Comparison of ENCODE assay signal across 18 mouse cellular contexts in genomic region chr8:125407672-125408071, GRCm38 (mm10).
DNase-seq lines count a peak whose midpoint lies in the region; ATAC-seq lines count a peak whose summit lies in the region.
"Had no signal": no experiment of that assay in that cellular context is flagged by ENCODE, and none has a peak within 500 bp of the region (broad histone marks: within the 10 kb centered on the region; RNA-seq: fewer than 3 reads in every experiment).

No protein-coding gene starts in this region.

- peaks cover 39% of the 10 kb centered on the region for H3K4me1 ChIP-seq in heart, embryonic 13.5 days
- H3K4me1 ChIP-seq in hindbrain, embryonic 11.5 days (replicated peaks; ENCODE audit: control insufficient read depth, insufficient read depth, low read length) = no peaks in the 10 kb centered on the region
- H3K4me1 ChIP-seq in midbrain, embryonic 14.5 days (ENCODE audit: control insufficient read depth, insufficient read depth, low read length) = peaks cover 13% of the 10 kb centered on the region; the same call in 1 of the 2 replicates
- H3K4me1 ChIP-seq: forebrain, embryonic 15.5 days had no signal

- DNase-seq in heart, postnatal 25 days (ENCODE audit: low spot score) = no peak
- peak; percentile 45 for DNase-seq in brain, adult 2 months (ENCODE audit: low read depth, low spot score)
- DNase-seq in hindbrain, embryonic 11.5 days (ENCODE audit: low spot score) = peak; percentile 28
- peak; percentile 59 for DNase-seq in midbrain, embryonic 14.5 days
- no peak for DNase-seq in kidney, postnatal 10 days
- DNase-seq in kidney, adult 9 months = no peak
- no peak for DNase-seq in liver
- DNase-seq: cerebellum, adult 2 months; gastrocnemius, postnatal 10 days; kidney, postnatal 14 days; layer of hippocampus, adult 9-11 months; thymus, adult 2 months had no signal

- intact Hi-C loops in heart, postnatal 25 days (cut with DNase I) = no loop called here

- no peak for ATAC-seq in heart, embryonic 13.5 days (ENCODE audit: extremely low read depth, insufficient number of reproducible peaks, low FRiP score, low TSS enrichment)
- ATAC-seq in hindbrain, embryonic 11.5 days (ENCODE audit: low FRiP score) = no peak
- peak; percentile 31; the same call in 1 of the 2 replicates for ATAC-seq in midbrain, embryonic 14.5 days (ENCODE audit: low FRiP score, low TSS enrichment)
- ATAC-seq: forebrain, embryonic 15.5 days; intestine, embryonic 16.5 days; liver, embryonic 12.5 days had no signal

- H3K4me3 ChIP-seq in heart, embryonic 13.5 days = no peak overlapping the region
- H3K4me3 ChIP-seq in hindbrain, embryonic 11.5 days (ENCODE audit: low read depth, low read length) = no peak overlapping the region
- H3K4me3 ChIP-seq in midbrain, embryonic 14.5 days (replicated peaks; ENCODE audit: low read depth, low read length) = no peak overlapping the region
- H3K4me3 ChIP-seq: forebrain, embryonic 15.5 days; heart, embryonic 15.5 days; liver, embryonic 12.5 days; lung, embryonic 15.5 days had no signal

- H3K4me2 ChIP-seq in heart, embryonic 13.5 days = no peak overlapping the region
- no peak overlapping the region for H3K4me2 ChIP-seq in hindbrain, embryonic 11.5 days (replicated peaks; ENCODE audit: low read depth, low read length)
- H3K4me2 ChIP-seq in midbrain, embryonic 14.5 days (ENCODE audit: low read length) = no peak overlapping the region
- H3K4me2 ChIP-seq: forebrain, embryonic 15.5 days; heart, embryonic 15.5 days; liver, embryonic 12.5 days; lung, embryonic 15.5 days had no signal

- no peak overlapping the region for H3K27ac ChIP-seq in heart, embryonic 13.5 days (replicated peaks)
- no peak overlapping the region for H3K27ac ChIP-seq in hindbrain, embryonic 11.5 days (ENCODE audit: low read depth, low read length)
- H3K27ac ChIP-seq in midbrain, embryonic 14.5 days (replicated peaks; ENCODE audit: low read depth, low read length) = 0 out of 2 replicates have a peak overlapping the region, but pooled peaks have one; percentile 13
- H3K27ac ChIP-seq: forebrain, embryonic 15.5 days; liver, embryonic 12.5 days; lung, embryonic 15.5 days had no signal

- peaks cover 14% of the 10 kb centered on the region for H3K9me3 ChIP-seq in heart, embryonic 13.5 days
- H3K9me3 ChIP-seq in hindbrain, embryonic 11.5 days (ENCODE audit: control insufficient read depth, low read length) = no peaks in the 10 kb centered on the region
- H3K9me3 ChIP-seq in midbrain, embryonic 14.5 days (ENCODE audit: control insufficient read depth, low read length) = no peaks in the 10 kb centered on the region; the same call in 1 of the 2 replicates
- H3K9me3 ChIP-seq: forebrain, embryonic 15.5 days; lung, embryonic 15.5 days had no signal

- WGBS in heart, embryonic 13.5 days = 38% methylated on average over 9 of the region's 9 CpGs
- 33% methylated on average over 9 of the region's 9 CpGs for WGBS in hindbrain, embryonic 11.5 days
- 17% methylated on average over 9 of the region's 9 CpGs for WGBS in midbrain, embryonic 14.5 days

- peak overlapping the region; percentile 54 for H3K9ac ChIP-seq in heart, embryonic 13.5 days
- no peak overlapping the region for H3K9ac ChIP-seq in hindbrain, embryonic 11.5 days (ENCODE audit: low read depth, low read length)
- no peak overlapping the region for H3K9ac ChIP-seq in midbrain, embryonic 14.5 days (replicated peaks; ENCODE audit: low read length)
- H3K9ac ChIP-seq: forebrain, embryonic 15.5 days; heart, embryonic 15.5 days; liver, embryonic 12.5 days; lung, embryonic 15.5 days had no signal

- no peaks in the 10 kb centered on the region for H3K27me3 ChIP-seq in heart, embryonic 13.5 days (replicated peaks)
- no peaks in the 10 kb centered on the region for H3K27me3 ChIP-seq in hindbrain, embryonic 11.5 days (ENCODE audit: control insufficient read depth, insufficient read depth, low read length)
- H3K27me3 ChIP-seq in midbrain, embryonic 14.5 days (ENCODE audit: control insufficient read depth, insufficient read depth, low read length) = no peaks in the 10 kb centered on the region
- H3K27me3 ChIP-seq: forebrain, embryonic 15.5 days; heart, embryonic 15.5 days; liver, embryonic 12.5 days; lung, embryonic 15.5 days had no signal

- 0 out of 2 replicates have a peak, but pooled peaks cover 2% of the 10 kb centered on the region for H3K36me3 ChIP-seq in heart, embryonic 13.5 days
- no peaks in the 10 kb centered on the region for H3K36me3 ChIP-seq in hindbrain, embryonic 11.5 days (ENCODE audit: control insufficient read depth, insufficient read depth, low read length)
- no peaks in the 10 kb centered on the region for H3K36me3 ChIP-seq in midbrain, embryonic 14.5 days (ENCODE audit: control insufficient read depth, insufficient read depth, low read length)
- H3K36me3 ChIP-seq: forebrain, embryonic 15.5 days; heart, embryonic 15.5 days; liver, embryonic 12.5 days; lung, embryonic 15.5 days had no signal

Comparison
In these comparisons a context has a peak if more than half of its experiments do, and no peak if none do; other contexts are left out.
1. DNase-seq: peak in brain, adult 2 months (single experiment), hindbrain, embryonic 11.5 days (single experiment) and midbrain, embryonic 14.5 days (single experiment); none in heart, postnatal 25 days (single experiment), kidney, postnatal 10 days (single experiment), kidney, adult 9 months (single experiment) and liver (single experiment).